Mouse (Mus musculus): Measurements from ENCODE around the gene Cnnm3.

The Cnnm3 gene

DNA sequence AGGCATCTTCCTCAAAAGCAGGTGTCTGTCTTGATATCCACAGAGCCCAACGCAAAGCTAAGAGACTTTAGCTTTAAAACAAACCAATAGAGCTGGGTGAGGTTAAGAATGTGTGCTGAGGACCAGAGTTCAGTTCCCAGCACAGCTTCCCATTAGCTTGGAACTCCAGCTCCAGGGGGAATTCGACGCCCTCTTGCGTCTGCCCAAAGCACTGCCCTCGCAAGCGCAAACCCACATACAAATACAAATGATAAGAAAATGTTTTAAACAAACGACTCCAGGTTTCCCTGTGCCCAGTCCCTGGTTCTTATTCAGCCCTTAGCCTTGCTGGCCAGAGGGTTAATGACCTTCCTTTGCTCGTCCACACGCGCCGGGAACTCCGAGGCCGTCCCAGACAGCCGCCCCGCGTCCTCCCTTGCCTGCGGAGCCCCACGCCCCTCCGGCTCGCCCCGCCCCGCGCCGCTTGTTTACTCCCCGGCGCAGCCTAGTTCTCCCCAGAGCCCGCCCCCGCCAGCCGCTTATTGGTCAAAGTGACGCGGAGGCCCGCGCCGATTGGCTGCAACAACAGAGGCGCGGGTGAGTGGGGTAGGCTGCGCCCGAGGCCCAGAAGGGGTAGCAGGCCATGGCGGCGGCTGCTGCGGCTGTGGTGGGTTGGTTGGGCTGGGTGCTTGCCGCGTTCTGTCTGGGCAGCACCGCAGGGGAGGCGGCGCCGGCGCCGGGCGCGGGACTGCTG is at the start of gene Cnnm3:
Gene Cnnm3, plus strand, starts transcription at position 579 of the 733 bp plus-strand sequence.
- DNase-seq (ENCODE audit: low read depth, low spot score) = peak; percentile 98

DNA sequence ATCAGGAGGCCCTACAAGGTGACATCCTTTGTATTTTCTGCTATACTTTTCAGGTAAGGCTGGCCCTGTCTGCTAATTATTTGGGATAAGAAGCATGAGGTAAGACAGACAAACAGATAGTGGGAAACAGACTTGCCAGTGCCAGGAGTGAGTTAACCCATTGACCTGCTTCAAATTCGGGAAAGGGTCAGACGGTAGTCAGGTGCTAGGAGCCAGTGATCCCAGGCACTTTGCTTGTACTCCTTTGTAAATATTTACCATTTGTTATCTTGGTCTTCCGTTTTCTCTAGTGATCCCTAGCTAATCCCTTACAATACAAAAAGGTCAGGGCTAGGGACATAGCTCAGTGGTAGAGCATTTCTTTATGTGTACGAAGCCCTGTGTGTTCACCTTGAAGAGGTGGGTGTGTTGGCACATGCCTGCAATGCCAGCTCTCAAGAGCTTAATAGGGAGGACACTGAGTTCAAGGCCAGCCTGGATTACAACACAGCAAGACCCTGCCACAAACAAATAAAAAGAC is 46.0 kb upstream of the Cnnm3 start:
- no peak for DNase-seq (ENCODE audit: low read depth, low spot score)

DNA sequence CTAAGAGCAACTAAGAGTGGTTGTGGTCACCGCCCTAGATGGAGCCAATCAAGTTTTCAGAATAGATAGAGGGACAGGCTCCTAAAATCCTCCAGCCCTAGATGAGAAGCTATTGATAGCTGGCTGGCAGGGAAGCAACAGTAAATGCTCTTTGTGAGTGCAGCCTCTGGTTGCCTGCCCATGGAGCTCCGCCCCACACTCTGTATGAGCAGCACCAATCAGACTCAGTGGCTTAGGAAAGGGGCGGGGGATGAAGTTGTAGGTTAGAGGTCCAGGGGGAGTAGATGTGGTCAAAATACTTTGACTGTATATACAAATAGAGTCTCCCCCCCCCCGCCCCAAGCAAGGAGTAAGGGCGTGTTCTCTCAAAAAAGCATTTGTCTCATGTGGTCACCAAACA is 44.2 kb upstream of the Cnnm3 start:
- DNase-seq (ENCODE audit: low read depth, low spot score) = no peak

DNA sequence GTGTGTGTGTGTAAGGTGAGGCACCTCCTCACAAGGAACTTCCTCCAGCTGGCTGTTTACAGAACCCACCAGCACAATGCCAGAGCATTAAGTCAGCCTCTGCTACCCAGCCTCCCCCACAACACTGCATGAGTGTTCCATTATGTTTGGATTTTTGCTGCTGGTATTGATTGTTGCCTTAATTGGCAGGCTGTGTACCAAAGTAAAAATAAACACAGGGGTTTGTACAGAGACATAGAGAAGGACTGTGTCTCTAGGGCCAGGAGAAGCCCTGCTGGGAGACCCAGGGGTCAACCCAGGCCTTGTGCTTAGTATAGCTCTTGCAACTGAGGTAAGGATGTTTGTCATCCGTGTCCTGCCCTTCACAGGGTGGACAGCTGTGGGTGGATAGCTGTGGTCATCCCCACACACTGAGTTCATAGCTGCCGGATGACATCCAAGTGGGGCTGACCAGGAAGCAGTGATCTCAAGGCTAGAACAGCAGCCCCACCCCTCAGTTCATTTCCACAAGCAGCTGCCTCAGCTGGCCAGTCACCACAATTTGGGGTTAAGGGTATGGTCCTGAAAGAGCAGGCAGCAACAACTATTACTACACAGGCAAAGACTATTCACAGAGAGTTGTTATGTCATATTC is 41.7 kb upstream of the Cnnm3 start:
- no peak for DNase-seq (ENCODE audit: low read depth, low spot score)

DNA sequence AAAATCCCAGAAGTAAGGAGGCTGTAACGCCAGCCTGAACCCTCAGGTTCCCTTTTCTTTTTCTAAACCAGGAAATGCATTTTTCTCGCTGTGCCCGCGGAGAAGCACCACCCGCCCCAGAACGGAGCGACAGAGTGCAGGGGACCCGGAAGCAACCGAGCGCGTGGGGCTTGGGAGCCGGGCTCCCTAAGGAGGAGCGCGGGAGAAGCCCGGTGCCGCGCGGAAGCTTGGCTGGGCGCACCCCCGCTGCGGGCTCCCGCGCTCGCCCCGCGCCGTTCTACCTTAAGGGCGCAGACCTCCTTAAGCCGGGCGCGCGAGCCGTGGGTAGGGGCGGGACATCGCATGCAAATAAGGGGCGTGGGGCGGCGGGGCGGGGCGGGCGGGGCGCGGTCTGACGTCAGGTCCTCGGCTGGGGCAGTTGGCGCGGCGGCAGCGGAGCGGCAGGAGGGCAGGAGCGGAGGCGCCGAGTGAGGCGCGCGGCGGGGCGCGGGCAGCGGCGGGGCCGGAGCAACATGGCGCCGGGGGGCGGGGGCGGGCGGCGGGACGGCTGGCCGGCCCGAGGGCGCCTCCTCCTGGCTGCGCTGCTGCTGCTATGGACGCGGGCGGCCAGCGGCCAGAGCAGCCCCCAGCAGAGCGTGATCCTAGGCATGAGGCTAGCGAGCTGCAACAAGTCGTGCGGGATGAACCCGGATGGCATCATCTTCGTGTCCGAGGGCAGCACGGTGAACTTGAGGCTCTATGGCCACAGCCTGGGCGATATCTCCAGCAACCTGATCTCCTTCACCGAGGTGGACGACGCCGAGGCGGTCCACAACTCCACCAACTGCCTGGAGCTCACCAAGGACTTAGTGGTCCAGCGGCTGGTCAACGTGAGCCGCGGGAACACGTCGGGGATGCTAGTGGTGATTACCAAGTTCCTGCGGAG is 40.2 kb upstream of the Cnnm3 start, which contains the start of gene Cnnm4:
Gene Cnnm4, plus strand, starts transcription at position 440 of the 925 bp plus-strand sequence.
- peak; percentile 93 for DNase-seq (ENCODE audit: low read depth, low spot score)

DNA sequence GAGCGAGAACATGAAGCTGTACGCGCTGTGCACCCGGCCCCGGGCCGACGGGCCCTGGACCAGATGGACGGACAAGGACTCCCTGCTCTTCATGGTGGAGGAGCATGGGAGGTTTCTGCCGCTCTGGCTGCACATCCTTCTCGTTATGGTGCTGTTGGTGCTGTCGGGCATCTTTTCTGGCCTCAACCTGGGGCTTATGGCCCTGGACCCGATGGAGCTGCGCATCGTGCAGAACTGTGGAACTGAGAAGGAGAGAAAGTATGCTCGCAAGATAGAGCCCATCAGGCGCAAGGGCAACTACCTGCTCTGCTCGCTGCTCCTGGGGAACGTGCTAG is 39.6 kb upstream of the Cnnm3 start:
- DNase-seq (ENCODE audit: low read depth, low spot score) = no peak

DNA sequence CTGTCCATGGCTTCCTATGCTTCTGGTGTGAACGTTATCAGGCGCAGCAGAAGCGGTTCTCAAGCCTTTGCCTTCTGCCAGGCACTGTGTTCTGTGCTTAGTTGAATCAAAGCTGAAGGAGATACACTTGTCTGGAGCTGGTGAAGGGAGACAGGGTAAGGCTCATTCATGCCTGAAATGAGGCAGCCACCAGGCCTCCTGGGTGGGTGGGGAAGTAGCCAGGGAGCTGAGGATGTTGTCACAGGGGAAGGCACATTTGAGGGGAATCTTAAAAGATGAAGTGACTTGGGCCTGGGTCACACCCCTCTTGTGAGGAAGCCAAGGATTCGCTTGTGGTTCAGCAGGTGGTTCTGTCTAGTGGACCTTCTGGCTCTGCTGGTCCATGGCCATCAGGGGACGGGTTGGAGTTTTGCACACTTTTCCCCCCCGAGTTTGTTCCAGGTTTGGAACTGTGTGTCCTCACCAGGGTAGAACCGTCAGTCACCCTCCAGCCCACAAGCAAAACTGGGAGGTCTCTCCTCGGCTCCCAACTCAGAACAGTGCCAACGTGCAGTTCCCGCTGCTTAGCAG is 38.4 kb upstream of the Cnnm3 start:
- DNase-seq (ENCODE audit: low read depth, low spot score) = no peak

DNA sequence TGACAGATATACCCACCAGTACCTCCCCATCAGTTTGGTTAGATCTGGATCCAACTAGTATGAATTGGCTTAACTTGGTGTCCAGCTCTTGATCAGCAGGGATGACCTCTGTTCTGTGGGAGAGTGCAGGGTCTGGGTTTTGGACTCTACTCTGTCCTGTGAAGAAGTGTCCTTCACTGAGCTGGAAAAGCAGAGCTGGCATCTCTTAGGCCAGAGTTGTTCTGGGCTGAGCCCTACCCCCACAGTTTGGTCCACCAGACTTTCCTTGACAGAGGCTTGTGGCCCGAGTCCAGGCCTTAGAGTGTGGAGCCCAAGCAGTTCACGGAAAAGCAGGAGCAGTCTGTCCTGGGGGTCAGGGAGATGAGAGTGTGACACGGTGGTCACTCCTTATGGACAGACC is 37.0 kb upstream of the Cnnm3 start:
- DNase-seq (ENCODE audit: low read depth, low spot score) = no peak

DNA sequence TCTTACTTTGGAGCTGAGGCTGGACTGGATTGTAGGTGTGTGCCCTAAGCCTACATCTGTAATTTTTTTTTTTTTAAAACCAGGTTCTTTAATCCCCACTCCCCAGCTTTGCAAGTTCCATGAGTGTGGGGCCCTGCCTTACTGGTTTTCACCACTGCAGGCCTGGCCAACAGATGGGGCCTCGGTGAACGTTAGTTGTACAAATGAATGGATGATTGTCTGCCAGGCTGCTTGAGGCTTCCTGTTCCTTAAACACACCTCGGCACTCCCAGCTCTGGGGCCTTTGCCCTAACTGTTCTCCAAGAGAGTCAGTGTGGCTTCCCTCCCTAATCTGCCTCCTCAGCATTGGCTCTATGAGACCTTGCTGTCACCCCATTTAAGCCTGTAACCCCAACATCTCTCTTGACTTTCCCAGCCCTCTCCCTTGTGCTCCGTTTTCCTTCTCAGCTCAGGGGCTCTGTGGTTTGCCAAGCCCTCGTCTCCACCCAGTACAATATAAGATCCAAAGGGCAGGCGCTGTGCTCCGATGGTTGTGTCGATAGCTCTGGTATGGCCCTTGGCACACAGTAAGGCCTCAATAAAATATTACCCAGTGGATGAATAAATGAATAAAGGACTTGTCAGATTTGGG is 36.1 kb upstream of the Cnnm3 start:
- no peak for DNase-seq (ENCODE audit: low read depth, low spot score)

DNA sequence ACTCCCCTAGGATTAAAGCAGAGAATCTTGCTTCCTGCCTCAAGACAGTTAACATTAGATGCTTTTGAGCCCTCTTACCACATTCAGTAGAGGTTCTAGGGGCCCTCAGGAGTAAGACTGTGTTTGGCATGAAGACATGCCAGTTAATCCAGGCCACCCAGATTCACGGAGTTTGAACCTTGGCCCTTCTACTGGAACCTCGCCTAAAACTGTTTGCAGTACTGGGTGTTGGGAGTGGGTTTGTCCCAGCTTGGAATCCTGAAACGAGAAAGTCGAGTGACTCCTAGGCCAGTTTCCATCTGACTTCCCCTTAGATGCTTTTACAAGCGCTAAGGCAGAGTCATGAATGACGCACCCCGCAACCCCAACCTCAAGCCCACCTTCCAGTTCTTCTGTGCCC is 35.2 kb upstream of the Cnnm3 start:
- DNase-seq (ENCODE audit: low read depth, low spot score) = no peak

DNA sequence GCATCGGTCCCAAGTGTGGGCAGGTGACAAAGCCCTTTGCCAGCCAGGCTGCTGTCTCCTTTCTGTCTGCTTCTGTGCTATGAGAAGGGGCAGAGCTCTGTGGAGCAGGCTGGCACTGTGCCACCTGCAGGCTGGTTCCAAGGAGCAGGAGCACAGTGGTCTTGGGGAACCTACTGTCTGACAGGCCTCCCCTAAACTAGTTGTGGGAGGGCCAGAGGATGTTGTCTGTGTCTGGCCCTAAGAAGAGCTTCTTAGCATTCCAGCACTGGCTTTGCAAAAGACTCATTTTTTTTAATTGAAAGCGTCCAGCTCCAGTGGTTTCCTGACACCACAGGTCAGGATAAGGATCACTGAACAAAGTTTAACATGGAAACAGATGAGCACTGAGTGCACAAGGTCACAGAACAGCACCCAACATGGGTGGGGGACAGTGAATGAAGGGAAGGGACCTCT is 33.3 kb upstream of the Cnnm3 start:
- no peak for DNase-seq (ENCODE audit: low read depth, low spot score)

DNA sequence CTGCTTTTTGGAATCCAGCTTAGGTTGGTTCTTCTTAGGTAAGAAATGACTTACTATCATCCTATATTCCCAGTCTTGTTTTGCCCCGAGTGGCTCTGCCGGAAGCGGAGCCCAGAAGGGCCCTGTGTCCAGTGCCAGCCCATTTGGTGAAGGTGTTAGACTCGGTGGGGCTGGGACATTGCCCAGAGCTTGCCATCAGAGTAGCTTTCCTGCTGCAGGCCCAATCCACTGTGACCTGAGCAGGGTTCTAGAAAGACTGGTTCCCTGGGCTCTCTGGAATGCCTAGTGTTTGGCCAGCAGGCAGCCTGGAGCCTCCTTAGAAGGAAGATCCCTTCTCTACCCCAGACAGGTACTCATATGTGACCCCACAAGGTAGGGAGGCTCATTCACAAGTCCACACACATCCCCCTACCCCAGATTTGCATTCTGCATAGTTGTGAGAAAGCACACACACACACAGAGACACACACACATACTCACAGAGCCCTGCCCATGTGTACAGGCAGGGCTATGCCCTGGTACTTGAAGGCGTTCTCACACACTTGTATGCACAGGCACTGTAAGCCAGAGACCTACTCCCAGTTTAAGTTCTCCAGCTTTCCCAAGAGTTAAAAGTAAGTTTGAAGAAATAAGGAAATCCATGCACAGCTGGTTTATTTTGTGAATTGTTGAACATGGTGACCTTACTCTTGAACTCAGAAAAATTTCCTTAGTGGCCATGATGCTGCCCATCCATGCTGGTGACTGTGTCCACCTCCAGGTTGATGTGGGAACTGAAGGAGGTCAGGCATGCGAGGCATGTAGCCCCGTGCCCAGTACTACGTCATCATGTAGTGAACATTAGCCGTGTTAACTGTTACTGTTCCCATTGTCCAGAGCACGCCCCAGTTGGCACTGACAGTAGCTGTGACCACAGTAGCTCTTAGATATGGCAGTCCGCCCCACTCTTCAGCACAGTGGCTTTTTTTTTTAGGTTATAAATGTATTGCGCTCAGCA is 31.5 kb upstream of the Cnnm3 start:
- DNase-seq (ENCODE audit: low read depth, low spot score) = no peak

DNA sequence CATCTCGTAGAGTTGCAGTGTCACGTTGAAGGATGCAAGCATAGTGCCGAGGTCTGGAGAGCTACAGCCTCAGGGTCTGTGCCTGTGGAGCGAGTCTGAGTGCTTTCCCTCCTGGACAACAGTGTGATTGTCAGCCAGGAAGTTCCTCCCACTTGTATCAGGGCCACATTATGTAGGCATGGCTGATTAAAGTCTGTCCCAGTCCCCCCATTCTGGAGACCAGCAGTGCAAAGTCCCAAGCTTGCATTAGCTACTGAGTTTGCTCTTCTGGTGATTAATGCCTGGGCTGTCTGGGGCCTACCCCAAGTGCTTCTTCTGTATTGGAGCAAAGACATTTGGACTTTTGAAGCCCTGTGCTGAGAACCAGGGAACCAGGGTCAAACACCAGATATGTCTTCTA is 27.8 kb upstream of the Cnnm3 start:
- no peak for DNase-seq (ENCODE audit: low read depth, low spot score)

DNA sequence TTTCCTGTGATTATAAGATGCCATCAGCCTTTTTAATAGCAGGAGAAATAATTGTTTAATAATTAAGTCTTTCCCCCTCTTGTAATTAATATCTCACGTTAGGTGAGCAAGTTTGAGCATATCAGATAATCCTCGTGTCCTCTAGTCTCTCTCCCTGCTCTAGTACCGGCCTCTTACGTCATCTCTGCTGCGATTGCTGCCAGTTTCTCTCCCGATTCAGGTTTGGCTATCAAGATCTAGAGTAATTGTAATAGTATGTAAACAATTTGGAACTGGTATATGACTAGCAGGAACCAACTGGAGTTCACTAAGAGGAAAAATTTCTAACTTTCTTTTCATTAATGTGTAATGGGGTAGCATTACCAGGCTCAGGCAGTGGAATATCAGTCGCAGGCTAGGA is 26.6 kb upstream of the Cnnm3 start:
- DNase-seq (ENCODE audit: low read depth, low spot score) = no peak

DNA sequence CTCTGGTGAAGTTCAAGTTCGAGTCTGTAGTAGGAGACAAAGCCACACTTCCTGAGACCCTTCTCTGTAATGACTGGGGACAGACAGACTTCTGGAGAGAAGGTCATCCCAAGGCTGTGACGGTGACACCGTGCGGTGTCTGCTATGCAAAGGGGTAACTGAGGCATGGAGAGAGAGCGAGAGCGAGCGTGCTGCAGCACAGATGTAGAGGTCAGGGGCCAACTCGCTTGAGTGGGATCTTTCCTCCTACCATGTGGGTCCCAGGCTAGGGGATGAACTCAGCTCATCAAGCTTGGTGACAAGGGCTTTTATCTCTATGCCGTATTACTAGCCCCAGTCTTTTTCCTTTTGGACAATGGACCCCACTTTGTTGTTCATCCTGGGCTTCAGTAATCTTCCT is 24.6 kb upstream of the Cnnm3 start:
- no peak for DNase-seq (ENCODE audit: low read depth, low spot score)

DNA sequence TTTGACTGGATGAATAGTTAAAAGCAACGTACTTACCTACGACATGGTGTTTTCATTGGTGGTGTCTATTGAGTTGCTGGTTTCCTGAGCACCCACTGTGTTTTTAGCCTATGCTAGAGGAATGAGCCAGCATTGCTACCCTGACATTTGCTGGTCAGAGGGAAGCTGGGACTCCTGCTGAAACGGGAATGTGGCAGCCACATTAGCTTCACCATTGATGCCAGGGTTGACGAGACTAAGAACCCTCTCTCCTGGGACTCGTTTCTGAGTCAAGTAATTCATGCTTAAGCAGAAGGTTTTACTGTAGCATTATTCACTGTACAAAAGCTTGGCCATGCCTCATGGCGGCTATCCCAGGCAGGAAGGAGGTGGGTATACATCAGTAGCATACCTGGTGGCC is 22.0 kb upstream of the Cnnm3 start:
- DNase-seq (ENCODE audit: low read depth, low spot score) = no peak

DNA sequence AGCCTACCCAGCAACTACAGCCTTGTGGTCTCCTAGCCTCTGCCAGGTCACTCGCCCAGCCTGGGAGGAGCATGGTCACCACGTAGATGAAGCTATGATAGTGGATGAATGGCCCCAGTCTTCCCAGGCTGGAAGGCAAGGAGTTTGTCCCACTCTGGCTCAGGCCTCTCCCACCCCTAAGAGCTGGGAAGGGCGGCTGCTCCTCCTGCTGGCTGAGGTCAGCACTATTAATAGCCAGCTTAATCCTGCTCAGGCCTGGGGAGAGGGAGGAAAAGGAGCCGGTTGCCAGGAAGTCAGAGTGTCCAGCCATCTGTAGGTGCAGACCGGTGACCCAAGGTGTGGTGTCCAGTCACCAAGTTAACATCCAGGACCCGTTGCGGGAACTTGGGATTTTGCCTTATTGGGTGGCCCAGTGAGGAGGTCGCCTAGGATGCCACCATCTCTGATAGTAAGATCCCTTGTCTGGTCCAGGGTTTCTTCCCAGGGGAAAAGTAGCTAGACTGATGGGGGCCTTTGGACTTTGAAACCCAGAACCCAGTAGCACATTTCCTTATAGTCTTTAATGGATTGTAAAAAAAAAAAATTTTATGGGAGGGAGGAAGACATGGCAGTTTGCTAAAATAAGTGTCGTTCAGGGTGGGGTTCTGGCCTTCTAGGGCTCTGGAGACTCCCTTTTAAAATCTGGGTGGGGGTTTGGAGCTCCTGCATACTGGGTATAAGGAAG is 19.1 kb upstream of the Cnnm3 start:
- no peak for DNase-seq (ENCODE audit: low read depth, low spot score)

DNA sequence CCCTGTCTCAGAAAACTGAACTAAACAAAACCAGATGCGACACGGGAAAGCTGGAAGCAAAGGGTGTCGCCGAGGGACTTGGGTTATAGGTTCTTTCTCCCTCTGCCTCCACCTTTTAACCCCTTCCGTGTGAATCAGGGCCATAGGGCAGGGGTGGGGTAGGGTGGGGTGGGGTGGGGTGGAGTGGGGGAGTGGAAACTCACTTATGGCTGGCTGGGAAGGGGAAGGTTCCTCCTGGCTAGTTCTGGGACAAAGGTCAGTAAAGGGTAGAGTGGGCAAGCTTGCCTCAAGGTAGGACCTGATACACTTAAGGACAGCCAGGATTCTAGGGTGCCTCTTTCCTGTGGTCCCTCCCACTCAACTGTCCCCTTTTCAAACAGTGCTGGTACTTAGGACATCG is 18.4 kb upstream of the Cnnm3 start:
- no peak for DNase-seq (ENCODE audit: low read depth, low spot score)

DNA sequence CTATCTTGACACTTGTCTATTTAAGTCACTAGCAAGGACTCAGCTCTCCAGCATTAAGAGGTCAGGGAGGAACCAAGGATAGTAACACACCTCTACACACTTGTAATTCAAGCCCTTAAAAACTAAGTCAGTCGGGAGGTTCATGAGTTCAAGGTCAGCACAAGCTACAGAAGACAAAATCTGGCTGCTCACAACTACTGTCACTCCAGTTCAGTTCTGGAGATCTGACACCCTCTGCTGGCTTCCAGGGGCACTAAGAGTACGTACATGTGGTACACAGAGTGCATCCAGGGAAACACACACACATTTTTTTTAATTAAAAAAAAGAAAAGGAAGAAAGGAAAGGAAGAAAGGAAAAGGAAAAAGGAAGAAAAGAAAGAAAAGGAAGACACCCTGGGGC is 14.9 kb upstream of the Cnnm3 start:
- no peak for DNase-seq (ENCODE audit: low read depth, low spot score)
